Mouse (Mus musculus) limb, embryonic 12.5 days (tissue): ENCODE measurements around the gene Upf2. TPM values are rescaled to one million over a fixed set of nuclear protein-coding genes. Genes with fewer than 3 reads are reported as not detected.
A peak's percentile ranks its signal among the peaks of the same experiment; 100 is the strongest.

ENCODE experiments used
- ATAC-seq: fragments of 200-750 bp; cut with Nextera tagmentation; 2 replicates; pipeline ENCODE4 v1.8.0; 2017; ENCODE audit warnings: low read depth, moderate TSS enrichment; ENCODE audit not compliant: insufficient number of reproducible peaks, insufficient read depth, low FRiP score, low TSS enrichment
- H3K27ac ChIP-seq: fragments of 300-500 bp; sonication (generic); 2 replicates; pipeline ENCODE4 v1.5.1; 2016; ENCODE audit warnings: mild to moderate bottlenecking, moderate library complexity
- H3K27me3 ChIP-seq: fragments of 300-500 bp; sonication (generic); 2 replicates; pipeline ENCODE4 v1.6.1; 2016; ENCODE audit warnings: mild to moderate bottlenecking, moderate library complexity
- H3K36me3 ChIP-seq: fragments of 300-500 bp; sonication (generic); 2 replicates; pipeline ENCODE4 v1.6.1; 2016; ENCODE audit warnings: mild to moderate bottlenecking, moderate library complexity
- H3K4me1 ChIP-seq: fragments of 300-500 bp; sonication (generic); replicated peaks from 2 replicates; pipeline ENCODE4 v1.6.1; 2016
- H3K4me2 ChIP-seq: fragments of 300-500 bp; sonication (generic); 2 replicates; pipeline ENCODE4 v1.6.1; 2016; ENCODE audit warnings: mild to moderate bottlenecking, moderate library complexity
- H3K4me3 ChIP-seq: fragments of 300-500 bp; sonication (generic); replicated peaks from 2 replicates; pipeline ENCODE4 v1.5.1; 2016; ENCODE audit warnings: mild to moderate bottlenecking
- H3K9ac ChIP-seq: fragments of 300-500 bp; sonication (generic); replicated peaks from 2 replicates; pipeline ENCODE4 v1.6.1; 2016; ENCODE audit warnings: mild to moderate bottlenecking, moderate library complexity
- H3K9me3 ChIP-seq: fragments of 300-500 bp; sonication (generic); 2 replicates; pipeline ENCODE4 v1.6.1; 2016; ENCODE audit warnings: mild to moderate bottlenecking, moderate library complexity
- WGBS: fragments of 180-500 bp; shearing (Covaris S2); methylation state at CpG from one replicate; pipeline ENCODE4 v1.1.7; 2016; 5-methylcytosine and 5-hydroxymethylcytosine counted together
- polyA plus RNA-seq: library from polyadenylated mRNA; unstranded; fragments of >200 nt; fragmentation: Nextera tagmentation; extraction: Ambion mirVana; gene quantifications from 2 replicates; pipeline ENCODE4 v1.2.1, GENCODE M21; 2016

The Upf2 gene
- polyA plus RNA-seq = 14.5 and 15.3 TPM in 2 replicates

DNA sequence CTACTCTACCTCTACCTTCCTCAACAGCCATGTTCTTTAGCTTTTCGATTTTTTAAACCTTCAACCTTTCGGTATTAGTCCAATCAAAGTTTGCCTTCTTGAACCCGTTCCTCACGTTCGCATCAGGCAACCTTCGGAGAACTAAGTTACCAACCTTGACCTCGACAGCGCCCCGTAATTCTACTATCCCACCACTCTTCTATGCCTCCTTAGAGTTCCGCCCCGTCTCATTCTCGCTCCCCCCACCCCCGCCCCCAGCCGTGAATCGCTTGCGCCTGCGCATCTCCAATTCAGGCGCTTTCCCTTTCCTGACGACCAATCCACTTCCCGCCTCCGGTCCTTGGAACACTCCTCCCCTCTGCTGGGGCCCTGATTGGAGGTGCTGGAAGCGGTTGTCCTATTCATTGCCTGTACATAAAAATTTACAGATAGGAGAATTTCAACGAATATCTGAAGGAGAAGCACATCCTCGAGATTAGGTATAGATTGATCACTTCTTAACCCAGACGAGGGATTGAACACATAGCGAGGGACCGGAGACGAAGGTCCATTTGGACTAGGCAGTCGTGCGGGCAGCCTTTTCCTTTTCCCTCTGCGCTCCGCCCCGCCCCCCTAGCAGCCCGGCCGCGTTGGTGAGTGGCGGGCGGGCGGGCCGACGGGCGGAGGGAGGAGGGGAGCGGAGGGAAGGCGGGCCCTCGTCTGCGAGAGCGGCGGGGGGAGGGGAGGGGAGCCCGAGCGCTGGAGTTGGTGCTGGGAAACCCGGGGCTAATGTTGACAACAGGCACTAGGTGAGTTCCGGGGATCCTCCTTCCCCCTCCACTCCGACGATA, at the start of gene Upf2:
Gene Upf2 (plus strand): TSS at position 704 of the 830 bp plus-strand sequence.
- WGBS = under 1% methylated on average over 46 of the region's 54 CpGs
- peak within 1 kb of the TSS; percentile 87 for H3K27ac ChIP-seq
- H3K9ac ChIP-seq = peak within 1 kb of the TSS; percentile 93
- H3K27me3 ChIP-seq = no peaks in the 10 kb centered on the region
- H3K4me3 ChIP-seq = peak within 1 kb of the TSS; percentile 97
- no peaks in the 10 kb centered on the region for H3K36me3 ChIP-seq
- peaks cover 7% of the 10 kb centered on the region for H3K4me1 ChIP-seq
- peak; percentile 94 for ATAC-seq
- no peaks in the 10 kb centered on the region for H3K9me3 ChIP-seq
- peak within 1 kb of the TSS; percentile 80 for H3K4me2 ChIP-seq

DNA sequence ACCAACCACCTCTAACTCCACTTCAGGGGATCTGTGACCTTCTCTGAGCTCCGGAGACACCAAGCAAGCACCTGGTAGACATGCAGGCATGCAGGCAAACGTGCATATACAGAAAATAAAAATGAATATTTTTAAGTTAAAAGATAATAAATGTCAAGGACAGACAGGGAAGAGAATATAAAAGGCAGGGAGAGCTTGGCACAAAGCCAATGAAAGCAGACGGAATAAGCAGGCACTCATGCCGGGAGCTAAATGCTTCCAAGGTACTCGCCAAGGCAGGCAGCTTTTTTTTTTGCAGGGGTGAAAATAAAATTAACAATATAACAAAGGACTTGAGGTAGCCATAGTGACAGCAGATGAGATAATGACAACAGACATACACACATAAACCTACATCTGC, 45.2 kb upstream of the Upf2 start:
- Histone ChIP-seq H3K9me3 (no peaks in the 10 kb centered on the region), H3K4me2 (no peak overlapping the region), H3K27me3 (no peaks in the 10 kb centered on the region), H3K4me3 (no peak overlapping the region), H3K9ac (no peak overlapping the region), H3K4me1 (no peaks in the 10 kb centered on the region), H3K36me3 (peaks cover 45% of the 10 kb centered on the region), H3K27ac (no peak overlapping the region)
- WGBS = 65% methylated on average over 5 of the region's 5 CpGs
- ATAC-seq = no peak

DNA sequence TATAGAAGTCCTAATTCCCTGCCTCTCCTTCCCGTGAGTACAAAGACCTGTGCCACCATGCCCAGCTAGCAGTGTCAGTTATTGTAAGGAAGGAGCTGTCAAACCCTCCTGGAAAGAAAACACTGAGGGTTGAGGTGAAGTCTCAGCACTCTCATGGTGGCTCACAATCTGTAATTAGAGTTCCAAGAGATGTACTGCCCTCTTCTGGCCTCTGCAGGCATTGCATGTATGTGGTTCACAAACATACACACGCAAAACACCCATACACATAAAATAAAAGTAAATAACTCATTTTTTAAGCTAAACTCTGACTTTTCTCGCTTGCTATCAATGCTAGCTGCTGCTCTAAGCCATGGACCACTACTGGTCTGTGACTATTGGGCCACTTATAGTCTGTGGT, 44.6 kb upstream of the Upf2 start:
- 64% methylated on average over 3 of the region's 3 CpGs for WGBS

DNA sequence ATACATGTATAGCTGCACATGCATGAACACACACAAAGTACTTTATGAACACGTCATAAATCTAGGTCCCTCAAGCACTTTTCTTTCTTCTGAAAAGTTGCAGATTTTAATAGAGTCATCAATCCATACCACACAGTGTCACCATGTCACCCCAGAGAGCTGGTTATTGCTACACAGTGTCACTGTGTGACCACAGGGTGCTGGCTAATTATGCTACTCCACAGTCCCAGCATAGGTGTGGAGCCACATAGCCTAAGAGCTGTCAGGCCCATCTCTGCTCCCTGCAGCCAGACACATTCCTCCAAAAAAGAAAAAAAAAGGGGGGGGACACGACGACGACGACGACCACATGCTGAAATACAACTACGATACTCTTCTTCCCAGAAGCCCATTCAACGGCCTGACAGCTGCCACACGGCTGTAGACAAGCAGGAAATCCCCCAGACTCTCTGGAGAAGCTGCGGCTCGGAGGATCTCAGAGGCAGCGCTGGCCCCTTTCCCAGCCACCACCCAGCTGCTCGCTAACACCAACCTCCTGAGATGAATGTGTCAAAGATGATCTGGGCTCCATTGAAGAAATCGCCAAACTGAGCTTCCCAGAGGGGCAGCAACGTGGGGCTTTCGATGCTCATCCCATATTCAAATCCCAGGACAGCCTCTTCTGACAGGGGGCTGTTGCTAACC, 39.8 kb upstream of the Upf2 start:
- Histone ChIP-seq H3K27me3 (no peaks in the 10 kb centered on the region), H3K4me3 (no peak overlapping the region), H3K36me3 (peaks cover 46% of the 10 kb centered on the region), H3K9me3 (no peaks in the 10 kb centered on the region), H3K27ac (no peak overlapping the region), H3K4me1 (no peaks in the 10 kb centered on the region), H3K9ac (no peak overlapping the region), H3K4me2 (no peak overlapping the region)
- ATAC-seq = no peak
- 81% methylated on average over 16 of the region's 16 CpGs for WGBS

More for the DNA sequence above, 44.6 kb upstream of the Upf2 start:
- Histone ChIP-seq H3K9ac (no peak overlapping the region), H3K4me1 (no peaks in the 10 kb centered on the region), H3K36me3 (peaks cover 50% of the 10 kb centered on the region), H3K9me3 (no peaks in the 10 kb centered on the region), H3K4me2 (no peak overlapping the region), H3K4me3 (no peak overlapping the region), H3K27ac (no peak overlapping the region), H3K27me3 (no peaks in the 10 kb centered on the region)
- no peak for ATAC-seq

DNA sequence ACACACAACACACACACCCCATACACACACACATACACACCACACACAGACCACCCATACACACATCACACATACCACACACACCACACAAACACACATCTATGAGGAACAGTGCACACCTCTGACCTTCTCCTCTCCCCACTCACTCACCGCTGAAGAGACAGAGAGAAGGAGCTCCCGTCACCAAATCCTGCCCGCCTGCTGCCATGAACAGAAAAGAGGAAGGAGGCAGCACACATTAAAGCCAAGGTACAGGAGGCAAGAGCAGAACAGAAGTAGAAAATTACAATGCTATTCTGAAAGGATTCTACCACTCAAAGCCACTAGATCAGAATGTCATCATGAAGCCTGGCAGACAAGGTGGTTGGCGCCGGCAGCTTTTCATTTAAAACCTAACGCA, 28.4 kb upstream of the Upf2 start:
- Histone ChIP-seq H3K4me1 (0 out of 2 replicates have a peak, but pooled peaks cover 3% of the 10 kb centered on the region), H3K9ac (no peak overlapping the region), H3K9me3 (no peaks in the 10 kb centered on the region), H3K4me3 (no peak overlapping the region), H3K27me3 (no peaks in the 10 kb centered on the region), H3K36me3 (peaks cover 59% of the 10 kb centered on the region), H3K27ac (no peak overlapping the region), H3K4me2 (no peak overlapping the region)
- 90% methylated on average over 6 of the region's 6 CpGs for WGBS
- ATAC-seq = no peak

- Histone ChIP-seq H3K27ac (no peak overlapping the region), H3K27me3 (no peaks in the 10 kb centered on the region), H3K36me3 (peaks cover 59% of the 10 kb centered on the region), H3K9me3 (no peaks in the 10 kb centered on the region), H3K4me3 (no peak overlapping the region), H3K4me2 (no peak overlapping the region), H3K4me1 (0 out of 2 replicates have a peak, but pooled peaks cover 3% of the 10 kb centered on the region), H3K9ac (no peak overlapping the region)
- ATAC-seq = no peak
- WGBS = 41% methylated on average over 9 of the region's 9 CpGs
Observed at GRCm38 (mm10) chr2:5923786-5924185, 27.5 kb upstream of the Upf2 start.

DNA sequence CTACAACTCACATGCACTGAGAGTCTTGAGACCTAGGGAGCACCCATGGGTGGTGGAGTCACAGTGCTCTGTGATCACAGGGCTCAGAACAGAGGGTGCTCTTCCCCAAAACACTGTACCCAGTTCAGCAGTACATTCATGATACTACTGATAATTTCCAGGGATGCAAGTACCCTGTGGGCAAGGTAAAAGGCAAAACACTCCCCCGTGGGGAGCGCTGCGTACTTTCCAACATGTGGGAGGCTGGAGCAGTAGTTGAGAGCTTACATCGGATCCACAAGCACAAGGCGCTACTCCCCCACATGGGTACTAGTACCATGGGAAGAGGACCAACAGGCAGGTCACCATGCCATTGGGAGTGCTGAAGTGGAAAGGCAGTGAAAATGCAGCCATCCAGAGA, 23.8 kb upstream of the Upf2 start:
- Histone ChIP-seq H3K4me3 (no peak overlapping the region), H3K27ac (no peak overlapping the region), H3K4me2 (no peak overlapping the region), H3K27me3 (no peaks in the 10 kb centered on the region), H3K4me1 (0 out of 2 replicates have a peak, but pooled peaks cover 3% of the 10 kb centered on the region), H3K9me3 (no peaks in the 10 kb centered on the region), H3K36me3 (peaks cover 64% of the 10 kb centered on the region), H3K9ac (no peak overlapping the region)
- no peak for ATAC-seq
- 96% methylated on average over 5 of the region's 5 CpGs for WGBS

DNA sequence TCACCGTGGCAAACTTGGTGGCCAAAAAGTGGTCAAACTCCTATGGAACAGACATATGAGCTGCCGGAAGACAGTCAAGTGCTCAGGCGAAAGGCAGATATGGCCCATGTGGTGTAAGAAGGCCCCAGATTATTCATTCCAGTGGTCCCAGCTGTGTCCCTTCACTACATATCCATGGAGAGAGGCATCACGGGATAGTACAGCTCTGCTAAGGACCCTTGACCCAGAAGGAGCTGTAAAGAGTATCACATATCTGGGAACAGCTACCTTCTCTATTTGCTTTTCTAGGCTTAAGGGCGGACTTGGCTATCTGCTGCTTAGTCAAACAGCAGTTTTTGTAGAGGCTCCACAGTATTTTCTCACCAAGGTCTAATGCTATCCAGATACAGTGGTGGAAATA, 21.5 kb upstream of the Upf2 start:
- H3K4me2 ChIP-seq = no peak overlapping the region
- H3K9me3 ChIP-seq = no peaks in the 10 kb centered on the region
- H3K4me3 ChIP-seq = no peak overlapping the region
- H3K36me3 ChIP-seq = peaks cover 58% of the 10 kb centered on the region
- no peaks in the 10 kb centered on the region for H3K27me3 ChIP-seq
- H3K27ac ChIP-seq = no peak overlapping the region
- WGBS = 93% methylated on average over 5 of the region's 5 CpGs
- no peak for ATAC-seq
- no peak overlapping the region for H3K9ac ChIP-seq
- no peaks in the 10 kb centered on the region for H3K4me1 ChIP-seq

DNA sequence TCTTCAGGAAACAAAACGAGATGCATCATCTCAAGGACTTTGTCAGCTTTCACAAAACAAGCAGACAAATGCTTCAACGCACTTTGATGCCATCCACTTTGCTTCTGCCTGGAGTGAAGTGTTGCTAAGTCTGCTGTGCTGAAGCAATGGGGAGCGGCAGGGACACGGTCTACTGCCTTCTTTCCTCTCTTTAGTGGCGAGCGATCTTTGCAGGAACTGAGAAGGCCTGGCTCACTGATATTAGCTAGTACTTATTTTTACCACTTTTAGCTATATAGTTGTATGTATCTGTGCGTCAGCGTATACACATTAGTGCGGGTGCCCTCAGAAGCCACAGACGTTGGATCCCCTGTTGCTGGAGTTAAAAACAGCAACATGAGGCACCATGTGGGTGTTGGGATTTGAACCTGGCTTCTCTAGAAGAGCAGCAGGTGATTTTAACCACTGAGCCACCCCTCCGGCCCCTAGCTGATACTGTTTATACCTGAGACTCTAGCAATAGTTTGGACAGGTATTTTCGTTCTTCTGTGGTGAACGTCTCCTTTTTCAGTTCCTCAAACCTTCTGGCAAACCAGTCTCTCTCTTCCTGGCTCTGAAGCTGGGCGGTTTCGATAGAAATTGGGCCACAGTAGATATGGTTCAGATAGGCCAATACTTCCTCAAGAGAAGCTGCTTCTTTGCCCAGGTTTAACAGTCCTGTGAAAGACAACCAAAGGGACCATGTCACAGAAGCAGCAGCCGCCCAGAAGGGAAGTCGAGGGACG, 20.8 kb upstream of the Upf2 start:
- no peak overlapping the region for H3K27ac ChIP-seq
- no peak overlapping the region for H3K9ac ChIP-seq
- H3K4me1 ChIP-seq = no peaks in the 10 kb centered on the region
- no peak overlapping the region for H3K4me3 ChIP-seq
- H3K9me3 ChIP-seq = no peaks in the 10 kb centered on the region
- WGBS = 91% methylated on average over 18 of the region's 18 CpGs
- ATAC-seq = no peak
- H3K27me3 ChIP-seq = no peaks in the 10 kb centered on the region
- peaks cover 58% of the 10 kb centered on the region for H3K36me3 ChIP-seq
- H3K4me2 ChIP-seq = no peak overlapping the region

DNA sequence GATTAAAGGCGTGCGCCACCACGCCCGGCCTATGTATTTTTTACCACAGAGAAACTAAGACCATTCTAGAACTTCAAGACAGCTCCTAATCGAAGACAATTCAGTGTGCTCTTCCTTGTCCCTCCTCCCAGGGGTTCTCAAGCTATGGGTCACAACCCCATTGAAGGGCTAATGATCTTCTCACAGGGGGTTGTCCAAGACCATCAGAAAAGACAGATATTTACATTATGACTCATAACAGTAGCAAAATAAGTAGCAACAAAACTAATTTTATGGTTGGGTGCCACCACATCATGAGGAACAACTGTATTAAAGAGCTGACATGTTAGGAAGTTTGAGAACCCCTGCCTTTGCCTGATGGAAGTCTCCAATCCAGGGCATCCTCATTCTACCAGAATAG, 19.3 kb upstream of the Upf2 start:
- no peak for ATAC-seq

GRCm38 (mm10) chr2:5934936-5935335, 16.3 kb upstream of the Upf2 start:
- ATAC-seq = no peak

More for the DNA sequence above, 19.3 kb upstream of the Upf2 start:
- Histone ChIP-seq H3K27me3 (no peaks in the 10 kb centered on the region), H3K4me1 (no peaks in the 10 kb centered on the region), H3K9ac (no peak overlapping the region), H3K4me2 (no peak overlapping the region), H3K27ac (no peak overlapping the region), H3K36me3 (peaks cover 45% of the 10 kb centered on the region), H3K9me3 (no peaks in the 10 kb centered on the region), H3K4me3 (no peak overlapping the region)
- WGBS = 89% methylated on average over 5 of the region's 5 CpGs

More at GRCm38 (mm10) chr2:5934936-5935335, 16.3 kb upstream of the Upf2 start:
- H3K9me3 ChIP-seq = no peaks in the 10 kb centered on the region
- peaks cover 18% of the 10 kb centered on the region for H3K36me3 ChIP-seq
- no peak overlapping the region for H3K9ac ChIP-seq
- no peaks in the 10 kb centered on the region for H3K4me1 ChIP-seq
- H3K4me2 ChIP-seq = no peak overlapping the region
- no peaks in the 10 kb centered on the region for H3K27me3 ChIP-seq
- H3K27ac ChIP-seq = no peak overlapping the region
- WGBS = 90% methylated on average over 3 of the region's 3 CpGs
- H3K4me3 ChIP-seq = no peak overlapping the region
